Mouse (Mus musculus) forebrain, embryonic 11.5 days (tissue): Measurements from ENCODE around the gene Map2k6. TPM values are rescaled to one million over a fixed set of nuclear protein-coding genes. Genes with fewer than 3 reads are reported as not detected.

Experiments used
- ATAC-seq: fragments of 200-750 bp; cut with Nextera tagmentation; replicated peaks from 2 replicates; pipeline ENCODE4 v1.8.0; 2017; ENCODE audit warnings: moderate TSS enrichment; ENCODE audit not compliant: low FRiP score
- DNase-seq: peaks from one replicate; pipeline ENCODE4 v3.0.0-alpha.2; 2017; ENCODE audit warnings: low spot score
- H3K27ac ChIP-seq: fragments of 300-500 bp; sonication (generic); 2 replicates; pipeline ENCODE4 v1.5.1; 2014; ENCODE audit warnings: low read depth, low read length
- H3K27me3 ChIP-seq: fragments of 300-500 bp; sonication (generic); 2 replicates; pipeline ENCODE4 v1.6.1; 2014; ENCODE audit warnings: mild to moderate bottlenecking, low read length, mixed read lengths; ENCODE audit not compliant: control insufficient read depth, insufficient read depth
- H3K36me3 ChIP-seq: fragments of 300-500 bp; sonication (generic); 2 replicates; pipeline ENCODE4 v1.6.1; 2014; ENCODE audit warnings: mild to moderate bottlenecking, low read length, moderate library complexity, mixed read lengths; ENCODE audit not compliant: control insufficient read depth, insufficient read depth
- H3K4me1 ChIP-seq: fragments of 300-500 bp; sonication (generic); replicated peaks from 2 replicates; pipeline ENCODE4 v1.6.1; 2014; ENCODE audit warnings: low read length, mixed read lengths; ENCODE audit not compliant: control insufficient read depth, insufficient read depth
- H3K4me2 ChIP-seq: fragments of 300-500 bp; sonication (generic); 2 replicates; pipeline ENCODE4 v1.6.1; 2014; ENCODE audit warnings: low read depth, mild to moderate bottlenecking, low read length, moderate library complexity, mixed read lengths; ENCODE audit not compliant: severe bottlenecking
- H3K4me3 ChIP-seq: fragments of 300-500 bp; sonication (generic); 2 replicates; pipeline ENCODE4 v1.5.1; 2014; ENCODE audit warnings: low read depth, low read length
- H3K9ac ChIP-seq: fragments of 300-500 bp; sonication (generic); 2 replicates; pipeline ENCODE4 v1.6.1; 2014; ENCODE audit warnings: low read length
- H3K9me3 ChIP-seq: fragments of 300-500 bp; sonication (generic); 2 replicates; pipeline ENCODE4 v1.6.1; 2016; ENCODE audit warnings: low read length, mixed read lengths; ENCODE audit not compliant: control insufficient read depth
- WGBS: fragments of 180-500 bp; shearing (Covaris S2); extraction: QIAGEN DNeasy Blood & Tissue Kit; methylation state at CpG from one replicate; pipeline ENCODE4 v1.1.7; 2014; 5-methylcytosine and 5-hydroxymethylcytosine counted together
- polyA plus RNA-seq: library from polyadenylated mRNA; unstranded; fragments of >200 nt; fragmentation: Nextera tagmentation; extraction: Ambion mirVana; gene quantifications from 2 replicates; pipeline ENCODE4 v1.2.1, GENCODE M21; 2014

The Map2k6 gene
- polyA plus RNA-seq, 1 experiment from 2014 or later = 42.2 TPM

DNA sequence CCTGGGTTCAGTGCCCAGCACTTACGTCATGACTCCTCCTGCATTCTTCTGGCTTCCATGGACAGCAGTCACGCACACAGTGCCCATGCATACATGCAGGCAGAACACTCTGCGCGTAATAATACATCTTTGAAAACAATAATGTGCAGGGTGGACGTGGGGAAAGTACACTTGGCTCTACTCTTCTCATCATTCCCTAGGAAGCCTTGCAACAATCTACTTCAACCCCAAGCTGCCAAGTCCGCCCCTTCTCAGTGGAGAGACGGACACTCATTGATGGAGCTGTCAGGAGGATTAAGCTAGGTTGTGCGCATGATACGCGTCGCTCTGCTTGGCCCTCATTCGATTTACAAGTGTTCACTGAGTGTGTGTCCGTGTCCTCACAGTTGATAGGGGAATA lies 12.7 kb downstream of the Map2k6 start:
- WGBS = 96% methylated on average over 13 of the region's 13 CpGs
- no peak overlapping the region for H3K27ac ChIP-seq
- H3K4me3 ChIP-seq = no peak overlapping the region
- no peak for DNase-seq
- H3K36me3 ChIP-seq = no peaks in the 10 kb centered on the region
- no peak overlapping the region for H3K9ac ChIP-seq
- ATAC-seq = no peak
- H3K4me1 ChIP-seq = no peaks in the 10 kb centered on the region
- H3K4me2 ChIP-seq = no peak overlapping the region
- no peaks in the 10 kb centered on the region for H3K9me3 ChIP-seq
- H3K27me3 ChIP-seq = no peaks in the 10 kb centered on the region

- no peaks in the 10 kb centered on the region for H3K9me3 ChIP-seq
- H3K9ac ChIP-seq = no peak overlapping the region
- no peaks in the 10 kb centered on the region for H3K27me3 ChIP-seq
- no peak overlapping the region for H3K4me3 ChIP-seq
- ATAC-seq (no peak), DNase-seq (no peak)
- H3K27ac ChIP-seq = no peak overlapping the region
- H3K4me2 ChIP-seq = no peak overlapping the region
- H3K4me1 ChIP-seq = no peaks in the 10 kb centered on the region
- no peaks in the 10 kb centered on the region for H3K36me3 ChIP-seq
- WGBS = 90% methylated on average over 7 of the region's 7 CpGs
Observed at GRCm38 (mm10) chr11:110414263-110414662, 15.3 kb downstream of the Map2k6 start.

GRCm38 (mm10) chr11:110416691-110417090 lies 17.8 kb downstream of the Map2k6 start:
- ATAC-seq = no peak
- Histone ChIP-seq H3K4me1 (no peaks in the 10 kb centered on the region), H3K27ac (no peak overlapping the region), H3K36me3 (no peaks in the 10 kb centered on the region), H3K4me3 (no peak overlapping the region), H3K9me3 (no peaks in the 10 kb centered on the region), H3K9ac (no peak overlapping the region), H3K27me3 (no peaks in the 10 kb centered on the region), H3K4me2 (no peak overlapping the region)
- DNase-seq = no peak
- WGBS = 84% methylated on average over 6 of the region's 6 CpGs

DNA sequence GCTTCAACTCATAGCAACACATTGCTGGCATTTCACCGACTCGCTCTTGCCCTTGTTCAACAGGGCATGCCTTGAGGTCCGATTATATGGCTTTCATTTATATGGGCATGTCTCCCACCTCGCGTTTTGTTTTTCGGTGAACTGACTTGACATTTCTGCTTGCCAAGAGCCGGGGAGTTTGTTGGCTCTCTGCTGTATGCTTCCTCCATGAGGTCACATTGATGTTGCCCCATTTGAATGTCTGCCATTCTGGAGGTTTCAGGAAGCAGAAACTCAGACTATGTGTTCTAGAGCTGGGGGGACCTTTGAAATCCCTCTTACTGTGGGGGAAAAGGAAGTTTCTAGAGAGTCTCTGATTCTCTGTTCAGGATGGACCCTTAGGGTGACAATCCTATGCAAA lies 21.5 kb downstream of the Map2k6 start:
- Histone ChIP-seq H3K27me3 (no peaks in the 10 kb centered on the region), H3K27ac (no peak overlapping the region), H3K4me2 (no peak overlapping the region), H3K4me3 (no peak overlapping the region), H3K36me3 (no peaks in the 10 kb centered on the region), H3K4me1 (no peaks in the 10 kb centered on the region), H3K9me3 (no peaks in the 10 kb centered on the region), H3K9ac (no peak overlapping the region)
- WGBS = 95% methylated on average over 7 of the region's 7 CpGs
- DNase-seq = no peak
- ATAC-seq = no peak

GRCm38 (mm10) chr11:110426572-110427145 lies 27.7 kb downstream of the Map2k6 start:
- Histone ChIP-seq H3K9me3 (no peaks in the 10 kb centered on the region), H3K36me3 (no peaks in the 10 kb centered on the region), H3K27me3 (no peaks in the 10 kb centered on the region), H3K4me3 (no peak overlapping the region), H3K4me2 (no peak overlapping the region), H3K4me1 (no peaks in the 10 kb centered on the region; the same call in 1 of the 2 replicates), H3K27ac (no peak overlapping the region), H3K9ac (no peak overlapping the region)
- no peak for ATAC-seq
- WGBS = 92% methylated on average over 6 of the region's 6 CpGs
- no peak for DNase-seq

GRCm38 (mm10) chr11:110427159-110427561 lies 28.2 kb downstream of the Map2k6 start:
- Histone ChIP-seq H3K36me3 (no peaks in the 10 kb centered on the region), H3K4me3 (no peak overlapping the region), H3K4me1 (no peaks in the 10 kb centered on the region; the same call in 1 of the 2 replicates), H3K9me3 (no peaks in the 10 kb centered on the region), H3K4me2 (no peak overlapping the region), H3K9ac (no peak overlapping the region), H3K27ac (no peak overlapping the region), H3K27me3 (no peaks in the 10 kb centered on the region)
- ATAC-seq = peak; percentile 42
- WGBS = 61% methylated on average over 11 of the region's 11 CpGs
- no peak for DNase-seq

- H3K36me3 ChIP-seq = no peaks in the 10 kb centered on the region
- H3K9me3 ChIP-seq = no peaks in the 10 kb centered on the region
- H3K4me2 ChIP-seq = no peak overlapping the region
- no peak overlapping the region for H3K27ac ChIP-seq
- no peak overlapping the region for H3K4me3 ChIP-seq
- ATAC-seq (no peak), DNase-seq (no peak)
- no peak overlapping the region for H3K9ac ChIP-seq
- H3K4me1 ChIP-seq = no peaks in the 10 kb centered on the region; the same call in 1 of the 2 replicates
- WGBS = 93% methylated on average over 6 of the region's 6 CpGs
- no peaks in the 10 kb centered on the region for H3K27me3 ChIP-seq
Observed at GRCm38 (mm10) chr11:110428999-110429398, 30.1 kb downstream of the Map2k6 start.

DNA sequence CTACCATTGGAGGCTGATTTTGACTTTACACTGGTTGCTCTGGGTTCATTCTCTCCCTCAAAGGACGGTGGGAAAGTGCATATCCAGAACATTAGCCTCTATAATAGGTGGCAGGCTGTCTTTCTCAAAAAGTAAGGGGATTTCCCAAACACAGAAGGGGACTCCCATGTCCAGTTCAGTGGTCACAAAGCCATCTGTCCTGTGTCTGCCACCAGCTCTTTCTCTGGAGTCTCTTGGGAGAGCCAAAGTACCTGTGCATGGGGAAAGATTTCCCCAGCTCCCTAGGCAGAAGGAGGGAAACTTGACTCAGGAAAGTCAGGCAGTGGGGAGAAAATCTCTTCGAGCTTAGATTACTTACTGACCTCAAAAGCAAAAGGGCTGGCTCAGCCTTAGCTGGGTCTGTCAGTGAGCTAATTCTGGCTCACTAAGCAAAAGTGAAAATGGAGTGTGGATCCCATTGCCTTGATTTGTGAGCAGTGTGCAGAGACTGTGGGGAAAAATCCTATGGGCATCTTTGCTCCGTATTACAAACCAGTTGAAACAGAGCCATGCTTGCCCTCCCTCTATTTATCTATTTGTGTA lies 31.0 kb downstream of the Map2k6 start:
- Histone ChIP-seq H3K4me2 (no peak overlapping the region), H3K9me3 (no peaks in the 10 kb centered on the region), H3K4me3 (no peak overlapping the region), H3K27me3 (no peaks in the 10 kb centered on the region), H3K27ac (no peak overlapping the region), H3K4me1 (no peaks in the 10 kb centered on the region; the same call in 1 of the 2 replicates), H3K36me3 (no peaks in the 10 kb centered on the region), H3K9ac (no peak overlapping the region)
- ATAC-seq (no peak), DNase-seq (no peak)
- WGBS = 76% methylated on average over 3 of the region's 3 CpGs
